Mouse (Mus musculus): ENCODE results near the gene Myom3.

Myom3 gene

GRCm38 (mm10) chr4:135816905-135817622, 57.5 kb downstream of the Myom3 start:
- DNase-seq: peak in 1 of 2 experiments; percentile 27

- no peak for DNase-seq
Measured at GRCm38 (mm10) chr4:135818366-135818765, 58.9 kb downstream of the Myom3 start.

GRCm38 (mm10) chr4:135819826-135820526, 60.5 kb downstream of the Myom3 start:
- DNase-seq: peak; percentile 64 to 66

GRCm38 (mm10) chr4:135821772-135822171, 62.3 kb downstream of the Myom3 start:
- DNase-seq: no peak

GRCm38 (mm10) chr4:135823298-135823697, 63.8 kb downstream of the Myom3 start:
- DNase-seq: no peak

- DNase-seq: no peak
Measured at GRCm38 (mm10) chr4:135824254-135824653, 64.7 kb downstream of the Myom3 start.

GRCm38 (mm10) chr4:135828491-135828890, 69.0 kb downstream of the Myom3 start:
- DNase-seq: peak; percentile 78 to 82

- peak; percentile 65 to 74 for DNase-seq
Measured at GRCm38 (mm10) chr4:135832070-135832469, 72.6 kb downstream of the Myom3 start.

- DNase-seq: peak in 1 of 2 experiments; percentile 50
Measured at GRCm38 (mm10) chr4:135833301-135834123, 74.0 kb downstream of the Myom3 start.

GRCm38 (mm10) chr4:135834124-135834717, 74.7 kb downstream of the Myom3 start:
- DNase-seq: no peak

- DNase-seq: no peak
Measured at GRCm38 (mm10) chr4:135838925-135839292, 79.4 kb downstream of the Myom3 start.

- DNase-seq: no peak
Measured at GRCm38 (mm10) chr4:135839293-135840011, 79.9 kb downstream of the Myom3 start.

- DNase-seq: peak; percentile 76 to 84
Measured at GRCm38 (mm10) chr4:135844400-135844799, 84.9 kb downstream of the Myom3 start.

GRCm38 (mm10) chr4:135847581-135847980, 88.1 kb downstream of the Myom3 start:
- no peak for DNase-seq

GRCm38 (mm10) chr4:135850411-135851095, 91.0 kb downstream of the Myom3 start:
- DNase-seq: no peak

GRCm38 (mm10) chr4:135851942-135852341, 92.4 kb downstream of the Myom3 start:
- DNase-seq: no peak

- no peak for DNase-seq
Measured at GRCm38 (mm10) chr4:135853987-135854546, 94.6 kb downstream of the Myom3 start.

GRCm38 (mm10) chr4:135854630-135855029, 95.1 kb downstream of the Myom3 start:
- DNase-seq: no peak

- no peak for DNase-seq
Measured at GRCm38 (mm10) chr4:135855080-135855479, 95.6 kb downstream of the Myom3 start.

GRCm38 (mm10) chr4:135855536-135856222, 96.2 kb downstream of the Myom3 start, which contains the start of gene Srsf10:
Gene Srsf10 (plus strand): TSS chr4:135855747.
- DNase-seq: peak; percentile 96 to 97

Measured in lung, adult 18-20 months (tissue).